Mouse (Mus musculus) thymus, adult 2 months (tissue): ENCODE results near the gene Srp68.

ENCODE experiments used
- CTCF ChIP-seq: fragments of 200-500 bp; IDR thresholded peaks from 2 replicates; pipeline ENCODE4 v1.5.1; 2012; ENCODE audit warnings: mild to moderate bottlenecking, control low read depth, low read length, moderate library complexity, borderline replicate concordance; ENCODE audit not compliant: control insufficient read depth, poor library complexity, insufficient read depth; ENCODE audit errors: extremely low read depth
- POLR2A ChIP-seq: fragments of 200-500 bp; IDR thresholded peaks from 2 replicates; pipeline ENCODE4 v1.6.1; 2012; ENCODE audit warnings: mild to moderate bottlenecking, low read length, control low read depth, moderate library complexity; ENCODE audit not compliant: control insufficient read depth, poor library complexity, insufficient read depth; ENCODE audit errors: extremely low read depth

GRCm38 (mm10) chr11:116265352-116265751 is 8.7 kb downstream of the Srp68 start:
- TF ChIP-seq CTCF = no peak
- TF ChIP-seq POLR2A = no peak
